Mouse (Mus musculus): ENCODE data around the gene Tmem44.

GRCm38 (mm10) chr16:30575815-30576214 is 25.2 kb upstream of the Tmem44 start:
- TF ChIP-seq CTCF (IDR thresholded peaks at IDR 0.05; ENCODE audit: control insufficient read depth, insufficient read depth, insufficient read length): no peak
- no peak for TF ChIP-seq CEBPB (IDR thresholded peaks at IDR 0.05; ENCODE audit: low read depth)
- no peak for TF ChIP-seq USF1 (IDR thresholded peaks at IDR 0.05; ENCODE audit: low read depth)
- no peak for TF ChIP-seq MAX (IDR thresholded peaks at IDR 0.05)
- TF ChIP-seq MYOD1 (IDR thresholded peaks at IDR 0.05; ENCODE audit: control insufficient read depth, insufficient read length, low read depth): no peak
